In genomic region chr6:51987999-51988398, GRCm38 (mm10) we compare ENCODE assay signal across 15 mouse cellular contexts.
"Had no signal": no experiment of that assay in that cellular context is flagged by ENCODE, and none has a peak within 500 bp of the region (broad histone marks: within the 10 kb centered on the region; RNA-seq: fewer than 3 reads in every experiment).

No protein-coding gene starts in this region.

- H3K4me3 ChIP-seq: neural tube, embryonic 13.5 days; neural tube, embryonic 15.5 days; stomach, embryonic 15.5 days had no signal

- H3K27ac ChIP-seq: neural tube, embryonic 13.5 days; neural tube, embryonic 15.5 days; stomach, embryonic 15.5 days; stomach, postnatal 0 days had no signal

- H3K9ac ChIP-seq: neural tube, embryonic 13.5 days; neural tube, embryonic 15.5 days; stomach, embryonic 15.5 days had no signal

- H3K27me3 ChIP-seq: neural tube, embryonic 13.5 days; neural tube, embryonic 15.5 days; stomach, embryonic 15.5 days had no signal

- DNase-seq: retina, postnatal 1 day; right cerebral cortex, adult 18-20 months; right cerebral cortex, postnatal 14 days; right cerebral cortex, postnatal 25 days; right cerebral cortex, postnatal 4 days; spleen, adult 18-20 months; thymus, adult 18-20 months; thymus, adult 2 months; thymus, postnatal 14 days; thymus, postnatal 36 days; thymus, postnatal 4 days had no signal

- H3K36me3 ChIP-seq: neural tube, embryonic 13.5 days; neural tube, embryonic 15.5 days; stomach, embryonic 15.5 days had no signal

- H3K9me3 ChIP-seq: neural tube, embryonic 13.5 days; neural tube, embryonic 15.5 days; stomach, embryonic 15.5 days had no signal

- H3K4me2 ChIP-seq: neural tube, embryonic 13.5 days; neural tube, embryonic 15.5 days; stomach, embryonic 15.5 days had no signal
